Mouse (Mus musculus): ENCODE results near the gene Tmem169. TPM values are rescaled to one million over a fixed set of nuclear protein-coding genes. Genes with fewer than 3 reads are reported as not detected.

Gene Tmem169
- total and polyA plus RNA-seq, 2 experiments from 2014 or later, result 35.2 to 38.8 TPM

GRCm38 (mm10) chr1:72309744-72310424 lies 25.7 kb downstream of the Tmem169 start:
- Histone ChIP-seq H3K4me1 (ENCODE audit: insufficient read depth) (no peaks in the 10 kb centered on the region), H3K4me2 (ENCODE audit: low read depth) (no peak overlapping the region), H3K9ac (no peak overlapping the region), H3K9me3 (ENCODE audit: low read length) (no peaks in the 10 kb centered on the region), H3K36me3 (ENCODE audit: insufficient read depth) (0 out of 2 replicates have a peak, but pooled peaks cover 5% of the 10 kb centered on the region), H3K27ac (ENCODE audit: low read depth, low read length) (no peak overlapping the region), H3K27me3 (ENCODE audit: insufficient read depth, low read length) (no peaks in the 10 kb centered on the region), H3K4me3 (ENCODE audit: low read depth, low read length) (no peak overlapping the region)
- DNase-seq, result no peak
- TF ChIP-seq CTCF (IDR thresholded peaks at IDR 0.05; ENCODE audit: low read depth), result no peak
- ATAC-seq, result no peak
- 60% methylated on average over 6 of the region's 6 CpGs for WGBS

- H3K4me1 ChIP-seq (ENCODE audit: insufficient read depth), result no peaks in the 10 kb centered on the region
- H3K27ac ChIP-seq (ENCODE audit: low read depth, low read length), result no peak overlapping the region
- 81% methylated on average over 9 of the region's 9 CpGs for WGBS
- no peak for TF ChIP-seq CTCF (IDR thresholded peaks at IDR 0.05; ENCODE audit: low read depth)
- no peak overlapping the region for H3K4me2 ChIP-seq (ENCODE audit: low read depth)
- 0 out of 2 replicates have a peak, but pooled peaks cover 7% of the 10 kb centered on the region for H3K36me3 ChIP-seq (ENCODE audit: insufficient read depth)
- no peaks in the 10 kb centered on the region for H3K27me3 ChIP-seq (ENCODE audit: insufficient read depth, low read length)
- no peak overlapping the region for H3K9ac ChIP-seq
- no peak overlapping the region for H3K4me3 ChIP-seq (ENCODE audit: low read depth, low read length)
- no peaks in the 10 kb centered on the region for H3K9me3 ChIP-seq (ENCODE audit: low read length)
- DNase-seq (no peak), ATAC-seq (no peak)
These were observed 28.7 kb downstream of the Tmem169 start for GRCm38 (mm10) chr1:72312701-72313398.

- Histone ChIP-seq H3K27ac (ENCODE audit: low read depth, low read length) (no peak overlapping the region), H3K9ac (no peak overlapping the region), H3K4me3 (ENCODE audit: low read depth, low read length) (no peak overlapping the region), H3K4me1 (ENCODE audit: insufficient read depth) (no peaks in the 10 kb centered on the region), H3K36me3 (ENCODE audit: insufficient read depth) (0 out of 2 replicates have a peak, but pooled peaks cover 7% of the 10 kb centered on the region), H3K9me3 (ENCODE audit: low read length) (no peaks in the 10 kb centered on the region), H3K27me3 (ENCODE audit: insufficient read depth, low read length) (no peaks in the 10 kb centered on the region), H3K4me2 (ENCODE audit: low read depth) (no peak overlapping the region)
- ATAC-seq, result peak; percentile 68
- TF ChIP-seq CTCF (IDR thresholded peaks at IDR 0.05; ENCODE audit: low read depth), result peak; percentile 89
- 70% methylated on average over 5 of the region's 5 CpGs for WGBS
- DNase-seq, result peak; percentile 69
These were observed 29.4 kb downstream of the Tmem169 start for GRCm38 (mm10) chr1:72313399-72314039.

- no peak for TF ChIP-seq CTCF (IDR thresholded peaks at IDR 0.05; ENCODE audit: low read depth)
- ATAC-seq (no peak), DNase-seq (no peak)
- 90% methylated on average over 4 of the region's 4 CpGs for WGBS
- H3K4me3 ChIP-seq (ENCODE audit: low read depth, low read length), result no peak overlapping the region
- H3K4me2 ChIP-seq (ENCODE audit: low read depth), result no peak overlapping the region
- no peak overlapping the region for H3K27ac ChIP-seq (ENCODE audit: low read depth, low read length)
- H3K9me3 ChIP-seq (ENCODE audit: low read length), result no peaks in the 10 kb centered on the region
- no peaks in the 10 kb centered on the region for H3K27me3 ChIP-seq (ENCODE audit: insufficient read depth, low read length)
- peaks cover 7% of the 10 kb centered on the region; the same call in 1 of the 2 replicates for H3K36me3 ChIP-seq (ENCODE audit: insufficient read depth)
- H3K9ac ChIP-seq, result no peak overlapping the region
- no peaks in the 10 kb centered on the region for H3K4me1 ChIP-seq (ENCODE audit: insufficient read depth)
These were observed 31.3 kb downstream of the Tmem169 start for GRCm38 (mm10) chr1:72315447-72315846.

- no peaks in the 10 kb centered on the region for H3K4me1 ChIP-seq (ENCODE audit: insufficient read depth)
- H3K9me3 ChIP-seq (ENCODE audit: low read length), result no peaks in the 10 kb centered on the region
- no peak overlapping the region for H3K4me3 ChIP-seq (ENCODE audit: low read depth, low read length)
- ATAC-seq, result no peak
- no peak for DNase-seq
- H3K9ac ChIP-seq, result no peak overlapping the region
- no peaks in the 10 kb centered on the region for H3K27me3 ChIP-seq (ENCODE audit: insufficient read depth, low read length)
- H3K4me2 ChIP-seq (ENCODE audit: low read depth), result no peak overlapping the region
- WGBS, result 58% methylated on average over 8 of the region's 8 CpGs
- no peak overlapping the region for H3K27ac ChIP-seq (ENCODE audit: low read depth, low read length)
- no peak for TF ChIP-seq CTCF (IDR thresholded peaks at IDR 0.05; ENCODE audit: low read depth)
- peaks cover 7% of the 10 kb centered on the region; the same call in 1 of the 2 replicates for H3K36me3 ChIP-seq (ENCODE audit: insufficient read depth)
These were observed 32.2 kb downstream of the Tmem169 start for GRCm38 (mm10) chr1:72316409-72316808.

GRCm38 (mm10) chr1:72316901-72317300 lies 32.7 kb downstream of the Tmem169 start:
- Histone ChIP-seq H3K4me3 (ENCODE audit: low read depth, low read length) (no peak overlapping the region), H3K9ac (no peak overlapping the region), H3K4me2 (ENCODE audit: low read depth) (no peak overlapping the region), H3K4me1 (ENCODE audit: insufficient read depth) (no peaks in the 10 kb centered on the region), H3K27ac (ENCODE audit: low read depth, low read length) (no peak overlapping the region), H3K9me3 (ENCODE audit: low read length) (no peaks in the 10 kb centered on the region), H3K36me3 (ENCODE audit: insufficient read depth) (peaks cover 3% of the 10 kb centered on the region; the same call in 1 of the 2 replicates), H3K27me3 (ENCODE audit: insufficient read depth, low read length) (no peaks in the 10 kb centered on the region)
- no peak for ATAC-seq
- no peak for DNase-seq
- TF ChIP-seq CTCF (IDR thresholded peaks at IDR 0.05; ENCODE audit: low read depth), result no peak
- 77% methylated on average over 7 of the region's 7 CpGs for WGBS

GRCm38 (mm10) chr1:72320759-72321158 lies 36.6 kb downstream of the Tmem169 start:
- no peaks in the 10 kb centered on the region; the same call in 1 of the 2 replicates for H3K36me3 ChIP-seq (ENCODE audit: insufficient read depth)
- no peak for TF ChIP-seq CTCF (IDR thresholded peaks at IDR 0.05; ENCODE audit: low read depth)
- ATAC-seq (no peak), DNase-seq (no peak)
- H3K4me2 ChIP-seq (ENCODE audit: low read depth), result no peak overlapping the region
- WGBS, result 95% methylated on average over 5 of the region's 5 CpGs
- H3K9ac ChIP-seq, result no peak overlapping the region
- no peak overlapping the region for H3K27ac ChIP-seq (ENCODE audit: low read depth, low read length)
- H3K9me3 ChIP-seq (ENCODE audit: low read length), result no peaks in the 10 kb centered on the region
- H3K4me3 ChIP-seq (ENCODE audit: low read depth, low read length), result no peak overlapping the region
- H3K27me3 ChIP-seq (ENCODE audit: insufficient read depth, low read length), result no peaks in the 10 kb centered on the region
- no peaks in the 10 kb centered on the region for H3K4me1 ChIP-seq (ENCODE audit: insufficient read depth)
